Mouse (Mus musculus): ENCODE data around the gene Maml3. TPM values are rescaled to one million over a fixed set of nuclear protein-coding genes. Genes with fewer than 3 reads are reported as not detected.

Maml3 gene
- polyA plus RNA-seq, 1 experiment from 2014 or later = 2.9 TPM

DNA sequence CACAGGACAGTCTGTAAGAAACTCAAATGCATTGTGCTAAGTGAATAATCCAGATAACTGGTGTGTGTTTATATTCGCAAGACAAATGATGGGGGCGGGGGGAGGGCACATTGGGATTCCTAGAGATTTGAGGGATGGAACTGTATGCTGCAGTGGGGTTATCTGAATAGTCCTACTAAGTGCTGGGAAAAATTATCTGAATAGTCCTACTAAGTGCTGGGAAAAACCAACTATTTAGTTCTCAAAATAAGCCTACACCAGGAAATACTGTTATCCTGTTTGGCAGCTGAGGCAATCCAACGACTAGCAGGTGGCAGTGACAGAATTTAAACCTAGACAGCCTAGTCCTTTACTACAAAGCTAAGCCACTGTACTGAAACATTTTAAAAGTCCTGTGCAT lies 62.2 kb downstream of the Maml3 start:
- H3K4me2 ChIP-seq (replicated peaks; ENCODE audit: low read depth) = no peak overlapping the region
- ATAC-seq (ENCODE audit: low FRiP score, low TSS enrichment) (no peak), DNase-seq (ENCODE audit: low spot score) (no peak)
- H3K9me3 ChIP-seq (ENCODE audit: control insufficient read depth, low read length) = no peaks in the 10 kb centered on the region
- H3K4me3 ChIP-seq (ENCODE audit: low read depth, low read length) = no peak overlapping the region
- no peak overlapping the region for H3K9ac ChIP-seq (ENCODE audit: low read length)
- peaks cover 13% of the 10 kb centered on the region for H3K4me1 ChIP-seq (replicated peaks; ENCODE audit: control insufficient read depth, insufficient read depth)
- WGBS = 71% methylated on average over 3 of the region's 3 CpGs
- H3K36me3 ChIP-seq (ENCODE audit: control insufficient read depth, insufficient read depth, low read length) = no peaks in the 10 kb centered on the region
- no peak for TF ChIP-seq EP300 (optimal IDR thresholded peaks at IDR 0.05)
- no peak for TF ChIP-seq CTCF (IDR thresholded peaks at IDR 0.05; ENCODE audit: low read depth)
- H3K27me3 ChIP-seq (ENCODE audit: control insufficient read depth, insufficient read depth, low read length) = no peaks in the 10 kb centered on the region
- no peak overlapping the region for H3K27ac ChIP-seq (replicated peaks)

- TF ChIP-seq CTCF (IDR thresholded peaks at IDR 0.05; ENCODE audit: low read depth) (no peak), EP300 (optimal IDR thresholded peaks at IDR 0.05) (no peak)
- Histone ChIP-seq H3K4me1 (replicated peaks; ENCODE audit: control insufficient read depth, insufficient read depth) (peaks cover 6% of the 10 kb centered on the region; the same call in 1 of the 2 replicates), H3K27ac (replicated peaks) (no peak overlapping the region), H3K4me3 (ENCODE audit: low read depth, low read length) (no peak overlapping the region), H3K9me3 (ENCODE audit: control insufficient read depth, low read length) (no peaks in the 10 kb centered on the region), H3K36me3 (ENCODE audit: control insufficient read depth, insufficient read depth, low read length) (no peaks in the 10 kb centered on the region), H3K9ac (ENCODE audit: low read length) (no peak overlapping the region), H3K4me2 (replicated peaks; ENCODE audit: low read depth) (no peak overlapping the region), H3K27me3 (ENCODE audit: control insufficient read depth, insufficient read depth, low read length) (no peaks in the 10 kb centered on the region)
- DNase-seq (ENCODE audit: low spot score) (no peak), ATAC-seq (ENCODE audit: low FRiP score, low TSS enrichment) (no peak)
- WGBS = 43% methylated on average over 7 of the region's 7 CpGs
Measured at GRCm38 (mm10) chr3:52039958-52040357, 64.9 kb downstream of the Maml3 start.

- ATAC-seq (ENCODE audit: low FRiP score, low TSS enrichment) (0 out of 2 replicates have a peak, but pooled peaks have one; percentile 24), DNase-seq (ENCODE audit: low spot score) (no peak)
- no peak overlapping the region for H3K9ac ChIP-seq (ENCODE audit: low read length)
- no peak overlapping the region for H3K27ac ChIP-seq (replicated peaks)
- WGBS = 79% methylated on average over 5 of the region's 5 CpGs
- no peaks in the 10 kb centered on the region for H3K27me3 ChIP-seq (ENCODE audit: control insufficient read depth, insufficient read depth, low read length)
- no peaks in the 10 kb centered on the region; the same call in 1 of the 2 replicates for H3K4me1 ChIP-seq (replicated peaks; ENCODE audit: control insufficient read depth, insufficient read depth)
- no peak for TF ChIP-seq CTCF (IDR thresholded peaks at IDR 0.05; ENCODE audit: low read depth)
- no peak for TF ChIP-seq EP300 (optimal IDR thresholded peaks at IDR 0.05)
- H3K9me3 ChIP-seq (ENCODE audit: control insufficient read depth, low read length) = no peaks in the 10 kb centered on the region
- H3K36me3 ChIP-seq (ENCODE audit: control insufficient read depth, insufficient read depth, low read length) = no peaks in the 10 kb centered on the region
- no peak overlapping the region for H3K4me3 ChIP-seq (ENCODE audit: low read depth, low read length)
- no peak overlapping the region for H3K4me2 ChIP-seq (replicated peaks; ENCODE audit: low read depth)
Measured at GRCm38 (mm10) chr3:52037260-52037659, 67.6 kb downstream of the Maml3 start.

GRCm38 (mm10) chr3:52035404-52035803 lies 69.5 kb downstream of the Maml3 start:
- no peak overlapping the region for H3K4me3 ChIP-seq (ENCODE audit: low read depth, low read length)
- peak overlapping the region; percentile 40; the same call in 1 of the 2 replicates for H3K27ac ChIP-seq (replicated peaks)
- H3K36me3 ChIP-seq (ENCODE audit: control insufficient read depth, insufficient read depth, low read length) = no peaks in the 10 kb centered on the region
- H3K4me1 ChIP-seq (replicated peaks; ENCODE audit: control insufficient read depth, insufficient read depth) = no peaks in the 10 kb centered on the region; the same call in 1 of the 2 replicates
- no peaks in the 10 kb centered on the region for H3K27me3 ChIP-seq (ENCODE audit: control insufficient read depth, insufficient read depth, low read length)
- H3K4me2 ChIP-seq (replicated peaks; ENCODE audit: low read depth) = no peak overlapping the region
- H3K9ac ChIP-seq (ENCODE audit: low read length) = peak overlapping the region; percentile 35; the same call in 1 of the 2 replicates
- TF ChIP-seq EP300 (optimal IDR thresholded peaks at IDR 0.05) (no peak), CTCF (IDR thresholded peaks at IDR 0.05; ENCODE audit: low read depth) (no peak)
- ATAC-seq (ENCODE audit: low FRiP score, low TSS enrichment) (no peak), DNase-seq (ENCODE audit: low spot score) (no peak)
- no peaks in the 10 kb centered on the region for H3K9me3 ChIP-seq (ENCODE audit: control insufficient read depth, low read length)
- 46% methylated on average over 8 of the region's 8 CpGs for WGBS

DNA sequence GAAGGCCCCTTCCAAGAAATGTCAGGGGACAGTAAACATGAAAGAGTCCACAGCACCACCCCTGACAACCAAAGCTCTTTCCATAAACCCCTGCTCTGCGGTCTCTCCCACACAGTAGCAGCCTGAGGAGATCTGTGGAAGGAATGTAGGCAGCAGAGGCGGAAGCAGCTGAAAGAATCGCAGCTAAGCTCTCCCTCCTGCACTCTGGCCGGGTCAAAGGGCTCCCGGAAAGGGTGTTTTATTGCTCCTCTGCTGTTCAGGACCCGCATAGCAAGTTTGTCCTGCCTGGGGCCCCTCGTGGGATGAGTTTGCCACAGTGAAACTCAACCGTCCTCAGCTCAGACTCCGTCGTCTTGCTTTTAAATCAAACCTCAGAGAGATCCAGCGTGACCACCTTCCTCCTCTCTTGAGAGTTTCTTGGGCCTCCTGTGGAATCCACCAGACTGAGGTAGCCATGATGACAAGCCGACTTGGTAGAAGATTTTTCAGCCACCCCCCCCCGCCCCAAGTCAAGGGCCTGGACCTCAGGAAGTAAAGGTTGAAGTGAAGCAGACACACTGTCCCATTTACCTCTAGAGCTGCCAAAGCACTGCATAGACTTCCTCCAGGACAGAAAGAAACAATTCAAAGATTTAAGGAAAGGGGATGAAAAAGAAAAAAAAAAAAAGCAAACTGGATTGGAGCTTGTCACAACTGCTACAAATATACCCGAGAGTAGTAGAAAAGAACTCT lies 70.9 kb downstream of the Maml3 start:
- 0 out of 2 replicates have a peak overlapping the region, but pooled peaks have one; percentile 3 for H3K4me2 ChIP-seq (replicated peaks; ENCODE audit: low read depth)
- no peaks in the 10 kb centered on the region for H3K9me3 ChIP-seq (ENCODE audit: control insufficient read depth, low read length)
- H3K27ac ChIP-seq (replicated peaks) = peak overlapping the region; percentile 35
- no peaks in the 10 kb centered on the region for H3K27me3 ChIP-seq (ENCODE audit: control insufficient read depth, insufficient read depth, low read length)
- ATAC-seq (ENCODE audit: low FRiP score, low TSS enrichment) (peak; percentile 64), DNase-seq (ENCODE audit: low spot score) (peak; percentile 48)
- TF ChIP-seq CTCF (IDR thresholded peaks at IDR 0.05; ENCODE audit: low read depth) (0 out of 2 replicates have a peak, but pooled peaks have one; percentile 2), EP300 (optimal IDR thresholded peaks at IDR 0.05) (no peak)
- H3K9ac ChIP-seq (ENCODE audit: low read length) = 0 out of 2 replicates have a peak overlapping the region, but pooled peaks have one; percentile 2
- WGBS = 35% methylated on average over 14 of the region's 14 CpGs
- H3K4me3 ChIP-seq (ENCODE audit: low read depth, low read length) = no peak overlapping the region
- H3K4me1 ChIP-seq (replicated peaks; ENCODE audit: control insufficient read depth, insufficient read depth) = no peaks in the 10 kb centered on the region; the same call in 1 of the 2 replicates
- H3K36me3 ChIP-seq (ENCODE audit: control insufficient read depth, insufficient read depth, low read length) = no peaks in the 10 kb centered on the region

DNA sequence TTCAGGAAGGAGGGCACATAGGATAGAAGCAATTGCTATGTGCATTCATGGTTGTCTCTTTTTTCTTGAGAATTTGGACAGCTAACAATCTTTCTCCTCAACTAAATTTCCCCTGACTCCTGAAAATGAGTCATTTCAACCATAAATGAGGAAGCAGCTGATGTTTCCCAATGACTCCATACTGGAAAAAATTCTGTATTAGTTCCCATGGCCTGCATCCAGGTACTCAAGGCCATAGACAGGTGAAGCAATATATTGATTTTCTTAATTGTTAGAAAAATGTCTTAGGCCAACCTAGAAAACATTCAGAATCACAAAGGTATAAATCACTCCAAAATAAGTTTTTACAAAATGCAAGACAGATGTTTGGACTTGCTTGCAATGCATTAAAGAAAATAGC lies 73.5 kb downstream of the Maml3 start:
- H3K4me1 ChIP-seq (replicated peaks; ENCODE audit: control insufficient read depth, insufficient read depth) = no peaks in the 10 kb centered on the region; the same call in 1 of the 2 replicates
- H3K9ac ChIP-seq (ENCODE audit: low read length) = no peak overlapping the region
- no peak overlapping the region for H3K4me3 ChIP-seq (ENCODE audit: low read depth, low read length)
- DNase-seq (ENCODE audit: low spot score) = no peak
- H3K9me3 ChIP-seq (ENCODE audit: control insufficient read depth, low read length) = no peaks in the 10 kb centered on the region
- no peak for ATAC-seq (ENCODE audit: low FRiP score, low TSS enrichment)
- H3K4me2 ChIP-seq (replicated peaks; ENCODE audit: low read depth) = no peak overlapping the region
- no peaks in the 10 kb centered on the region for H3K27me3 ChIP-seq (ENCODE audit: control insufficient read depth, insufficient read depth, low read length)
- TF ChIP-seq EP300 (optimal IDR thresholded peaks at IDR 0.05) = no peak
- TF ChIP-seq CTCF (IDR thresholded peaks at IDR 0.05; ENCODE audit: low read depth) = no peak
- no peaks in the 10 kb centered on the region for H3K36me3 ChIP-seq (ENCODE audit: control insufficient read depth, insufficient read depth, low read length)
- H3K27ac ChIP-seq (replicated peaks) = no peak overlapping the region

All from stomach, postnatal 0 days (tissue).